Mouse (Mus musculus) cerebral cortex, adult 2 months (tissue): ENCODE measurements around the gene Dysf.

ENCODE experiments used
- WGBS: fragments of 180-500 bp; shearing (Covaris S2); methylation state at CpG from one replicate; pipeline ENCODE4 v1.1.7; 2018; 5-methylcytosine and 5-hydroxymethylcytosine counted together

Gene Dysf

GRCm38 (mm10) chr6:84051032-84051431 lies 42.6 kb downstream of the Dysf start:
- 66% methylated on average over 6 of the region's 6 CpGs for WGBS

GRCm38 (mm10) chr6:84053874-84054530 lies 45.6 kb downstream of the Dysf start:
- WGBS, result 80% methylated on average over 9 of the region's 9 CpGs

- WGBS, result 72% methylated on average over 1 of the region's 1 CpGs
These were observed 47.2 kb downstream of the Dysf start for GRCm38 (mm10) chr6:84055619-84056018.

- 92% methylated on average over 8 of the region's 8 CpGs for WGBS
These were observed 48.8 kb downstream of the Dysf start for GRCm38 (mm10) chr6:84057216-84057615.

- 45% methylated on average over 5 of the region's 5 CpGs for WGBS
These were observed 50.3 kb downstream of the Dysf start for GRCm38 (mm10) chr6:84058671-84059141.

- 65% methylated on average over 4 of the region's 4 CpGs for WGBS
These were observed 51.5 kb downstream of the Dysf start for GRCm38 (mm10) chr6:84059771-84060414.

GRCm38 (mm10) chr6:84061328-84061727 lies 52.9 kb downstream of the Dysf start:
- WGBS, result 10% methylated on average over 5 of the region's 5 CpGs

- 75% methylated on average over 5 of the region's 5 CpGs for WGBS
These were observed 54.2 kb downstream of the Dysf start for GRCm38 (mm10) chr6:84062541-84062940.

GRCm38 (mm10) chr6:84068236-84068635 lies 59.8 kb downstream of the Dysf start:
- 78% methylated on average over 5 of the region's 5 CpGs for WGBS

- whole genome bisulfite sequencing, result 86% methylated on average over 6 of the region's 6 CpGs
These were observed 61.9 kb downstream of the Dysf start for GRCm38 (mm10) chr6:84070251-84070650.

- WGBS, result 81% methylated on average over 9 of the region's 9 CpGs
These were observed 64.2 kb downstream of the Dysf start for GRCm38 (mm10) chr6:84072574-84072973.

- 66% methylated on average over 1 of the region's 1 CpGs for WGBS
These were observed 69.8 kb downstream of the Dysf start for GRCm38 (mm10) chr6:84078172-84078571.

- 55% methylated on average over 3 of the region's 3 CpGs for WGBS
These were observed 72.2 kb downstream of the Dysf start for GRCm38 (mm10) chr6:84080631-84081030.

- WGBS, result 60% methylated on average over 10 of the region's 10 CpGs
These were observed 76.4 kb downstream of the Dysf start for GRCm38 (mm10) chr6:84084757-84085156.

- WGBS, result 32% methylated on average over 4 of the region's 4 CpGs
These were observed 85.1 kb downstream of the Dysf start for GRCm38 (mm10) chr6:84093473-84093872.

GRCm38 (mm10) chr6:84094536-84094935 lies 86.1 kb downstream of the Dysf start:
- WGBS, result 91% methylated on average over 9 of the region's 9 CpGs

- 31% methylated on average over 7 of the region's 7 CpGs for WGBS
These were observed 86.6 kb downstream of the Dysf start for GRCm38 (mm10) chr6:84094998-84095397.

GRCm38 (mm10) chr6:84095882-84096281 lies 87.5 kb downstream of the Dysf start:
- WGBS, result 20% methylated on average over 7 of the region's 7 CpGs

- WGBS, result 84% methylated on average over 15 of the region's 15 CpGs
These were observed 93.6 kb downstream of the Dysf start for GRCm38 (mm10) chr6:84102002-84102401.

GRCm38 (mm10) chr6:84105148-84106022 lies 97.0 kb downstream of the Dysf start:
- 6% methylated on average over 40 of the region's 40 CpGs for WGBS

- 42% methylated on average over 12 of the region's 12 CpGs for WGBS
These were observed 97.7 kb downstream of the Dysf start for GRCm38 (mm10) chr6:84106082-84106481.

- 46% methylated on average over 6 of the region's 6 CpGs for WGBS
These were observed 102.0 kb downstream of the Dysf start for GRCm38 (mm10) chr6:84110377-84110776.
